Mouse (Mus musculus) embryonic facial prominence, embryonic 11.5 days (tissue): Measurements from ENCODE around the gene Ttc27. TPM values are rescaled to one million over a fixed set of nuclear protein-coding genes. Genes with fewer than 3 reads are reported as not detected.

Source experiments
- ATAC-seq: fragments of 200-750 bp; cut with Nextera tagmentation; replicated peaks from 2 replicates; pipeline ENCODE4 v1.8.0; 2017; ENCODE audit warnings: low read depth; ENCODE audit not compliant: insufficient number of reproducible peaks, low FRiP score, low TSS enrichment
- DNase-seq: peaks from one replicate; pipeline ENCODE4 v3.0.0-alpha.2; 2015; ENCODE audit warnings: low spot score
- H3K27ac ChIP-seq: fragments of 300-500 bp; sonication (generic); replicated peaks from 2 replicates; pipeline ENCODE4 v1.5.1; 2014; ENCODE audit warnings: mild to moderate bottlenecking, low read depth, low read length, control low read depth
- H3K27me3 ChIP-seq: fragments of 300-500 bp; sonication (generic); 2 replicates; pipeline ENCODE4 v1.6.1; 2014; ENCODE audit warnings: mild to moderate bottlenecking, low read length, moderate library complexity, mixed read lengths; ENCODE audit not compliant: control insufficient read depth, insufficient read depth
- H3K36me3 ChIP-seq: fragments of 300-500 bp; sonication (generic); replicated peaks from 2 replicates; pipeline ENCODE4 v1.6.1; 2014; ENCODE audit warnings: low read depth, mild to moderate bottlenecking, low read length, moderate library complexity, mixed read lengths; ENCODE audit not compliant: control insufficient read depth, insufficient read depth
- H3K4me1 ChIP-seq: fragments of 300-500 bp; sonication (generic); 2 replicates; pipeline ENCODE4 v1.6.1; 2014; ENCODE audit warnings: low read length, mixed read lengths; ENCODE audit not compliant: control insufficient read depth, insufficient read depth
- H3K4me2 ChIP-seq: fragments of 300-500 bp; sonication (generic); 2 replicates; pipeline ENCODE4 v1.6.1; 2014; ENCODE audit warnings: low read depth, mild to moderate bottlenecking, control low read depth, low read length, moderate library complexity
- H3K4me3 ChIP-seq: fragments of 300-500 bp; sonication (generic); 2 replicates; pipeline ENCODE4 v1.5.1; 2014; ENCODE audit warnings: low read depth, low read length, control low read depth
- H3K9ac ChIP-seq: fragments of 300-500 bp; sonication (generic); replicated peaks from 2 replicates; pipeline ENCODE4 v1.6.1; 2014; ENCODE audit warnings: mild to moderate bottlenecking, control low read depth, low read length
- H3K9me3 ChIP-seq: fragments of 300-500 bp; sonication (generic); replicated peaks from 2 replicates; pipeline ENCODE4 v1.6.1; 2016; ENCODE audit warnings: mild to moderate bottlenecking, low read length, inconsistent platforms, mixed read lengths; ENCODE audit not compliant: control insufficient read depth
- WGBS: fragments of 180-500 bp; shearing (Covaris S2); extraction: QIAGEN DNeasy Blood & Tissue Kit; methylation state at CpG from one replicate; pipeline ENCODE4 v1.1.7; 2014; 5-methylcytosine and 5-hydroxymethylcytosine counted together
- polyA plus RNA-seq: library from polyadenylated mRNA; unstranded; fragments of >200 nt; fragmentation: Nextera tagmentation; extraction: Ambion mirVana; gene quantifications from 2 replicates; pipeline ENCODE4 v1.2.1, GENCODE M21; 2014

The Ttc27 gene
- polyA plus RNA-seq, 1 experiment from 2014 or later: 35.4 TPM

DNA sequence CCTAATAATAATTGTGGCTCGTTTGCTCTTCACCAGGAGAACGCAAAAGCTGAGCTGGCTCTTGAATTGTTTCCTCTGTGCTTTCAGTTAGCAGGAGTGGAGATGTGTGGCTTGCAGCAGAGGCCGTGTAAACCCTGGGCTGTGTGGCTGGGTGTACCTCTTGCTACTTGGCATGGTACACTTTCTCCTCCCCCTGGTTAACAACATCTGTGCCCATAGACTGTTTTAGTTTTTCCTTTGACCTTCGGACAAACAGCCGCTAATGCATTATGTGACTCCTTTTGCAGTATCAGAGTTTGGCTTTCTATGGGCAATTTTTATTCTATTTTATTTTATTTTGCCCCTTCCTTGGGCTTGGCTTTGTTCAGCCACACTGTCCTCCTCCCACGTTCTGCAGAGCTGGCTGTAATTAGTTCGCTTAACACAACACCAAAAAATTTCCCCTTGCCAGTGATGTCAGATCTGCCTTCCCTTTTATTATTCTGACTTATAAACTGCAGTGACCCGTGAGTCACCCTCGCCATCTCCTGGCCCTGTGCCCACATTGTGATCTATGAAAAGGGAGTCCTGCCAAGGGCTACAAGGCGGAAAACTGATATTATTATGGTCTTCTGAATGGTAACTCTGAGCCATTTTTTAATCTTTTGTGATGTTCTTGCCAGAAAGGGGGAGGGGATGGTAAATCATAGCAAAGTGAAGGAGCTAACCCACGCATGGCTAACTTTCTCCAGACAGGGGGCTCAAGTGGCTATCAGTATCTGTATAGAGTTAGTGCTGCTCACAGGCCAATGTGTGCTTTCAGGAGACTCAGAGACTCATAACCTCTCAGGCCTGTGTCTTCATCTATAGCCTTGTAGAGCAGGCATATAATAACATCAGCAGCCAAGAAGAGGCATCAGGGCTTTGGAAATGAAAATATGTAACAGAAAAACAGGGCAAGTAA lies 149.3 kb downstream of the Ttc27 start:
- Histone ChIP-seq H3K27me3 (no peaks in the 10 kb centered on the region), H3K4me2 (no peak overlapping the region), H3K27ac (peak overlapping the region; percentile 17; the same call in 1 of the 2 replicates), H3K9me3 (no peaks in the 10 kb centered on the region), H3K9ac (no peak overlapping the region), H3K36me3 (no peaks in the 10 kb centered on the region), H3K4me3 (no peak overlapping the region), H3K4me1 (peaks cover 9% of the 10 kb centered on the region)
- ATAC-seq: peak; percentile 46; the same call in 1 of the 2 replicates
- DNase-seq: peak; percentile 35
- 53% methylated on average over 11 of the region's 11 CpGs for WGBS

DNA sequence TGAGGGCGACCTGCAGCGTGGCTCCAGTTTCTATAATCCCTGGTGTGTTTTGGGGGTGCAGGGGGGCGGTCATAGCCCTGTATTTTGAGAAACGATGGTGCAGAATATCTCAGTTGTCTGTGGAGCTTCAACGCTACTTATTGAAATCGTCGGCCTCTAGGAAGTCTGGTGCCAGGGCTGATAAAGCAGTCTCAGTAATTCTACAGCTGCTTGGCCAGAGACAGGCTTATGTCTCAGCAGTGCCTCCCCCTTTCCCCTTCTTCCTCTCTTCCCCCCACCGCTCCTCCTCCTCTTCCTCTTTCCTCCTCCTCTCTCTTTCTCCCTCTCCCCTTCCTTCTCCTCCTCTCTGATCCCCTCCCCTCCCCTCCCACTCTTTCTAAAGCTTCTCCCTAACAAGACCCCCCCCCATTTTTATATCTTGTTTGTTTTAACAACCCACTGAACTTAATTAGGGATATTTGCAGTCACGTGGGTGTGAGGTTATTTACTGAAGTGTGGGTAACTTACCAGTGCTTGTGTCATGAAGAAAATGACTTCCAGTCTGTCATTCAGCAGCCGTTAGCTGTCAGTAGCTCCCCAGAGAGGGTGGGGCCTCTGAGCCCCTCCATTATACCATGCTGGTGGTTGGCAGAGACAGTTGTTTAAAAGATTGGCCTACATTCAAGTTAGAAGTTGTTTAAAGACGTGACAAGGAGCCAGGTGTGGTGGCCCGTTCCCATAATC lies 150.8 kb downstream of the Ttc27 start:
- WGBS: 77% methylated on average over 12 of the region's 12 CpGs
- H3K27ac ChIP-seq: no peak overlapping the region
- no peak overlapping the region for H3K4me2 ChIP-seq
- H3K9me3 ChIP-seq: no peaks in the 10 kb centered on the region
- ATAC-seq (no peak), DNase-seq (no peak)
- peaks cover 9% of the 10 kb centered on the region for H3K4me1 ChIP-seq
- H3K4me3 ChIP-seq: no peak overlapping the region
- H3K9ac ChIP-seq: no peak overlapping the region
- H3K36me3 ChIP-seq: no peaks in the 10 kb centered on the region
- H3K27me3 ChIP-seq: no peaks in the 10 kb centered on the region

DNA sequence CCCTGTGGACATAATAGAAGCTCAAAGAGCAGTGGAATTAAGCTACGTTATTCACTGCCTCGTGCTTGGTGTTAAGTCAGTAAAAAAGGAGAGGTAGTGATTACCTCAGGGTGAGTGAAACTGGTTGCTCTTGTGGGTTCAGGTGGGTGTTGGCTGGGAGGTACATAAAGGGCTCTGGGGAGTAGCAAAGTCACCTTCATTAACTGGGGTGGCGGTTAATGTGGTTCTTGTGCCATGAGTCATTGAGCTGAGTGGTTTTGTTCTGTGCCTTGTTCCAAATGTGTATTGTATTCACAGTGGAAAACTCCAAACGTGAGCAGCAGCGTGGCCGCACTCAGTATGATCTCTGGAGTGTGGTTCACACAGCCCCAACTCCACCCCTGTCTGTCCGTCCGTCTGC lies 152.0 kb downstream of the Ttc27 start:
- Histone ChIP-seq H3K4me2 (no peak overlapping the region), H3K9me3 (no peaks in the 10 kb centered on the region), H3K4me3 (no peak overlapping the region), H3K36me3 (no peaks in the 10 kb centered on the region), H3K9ac (no peak overlapping the region), H3K27ac (no peak overlapping the region), H3K4me1 (peaks cover 9% of the 10 kb centered on the region), H3K27me3 (no peaks in the 10 kb centered on the region)
- DNase-seq: no peak
- whole genome bisulfite sequencing: 70% methylated on average over 8 of the region's 8 CpGs
- ATAC-seq: no peak

DNA sequence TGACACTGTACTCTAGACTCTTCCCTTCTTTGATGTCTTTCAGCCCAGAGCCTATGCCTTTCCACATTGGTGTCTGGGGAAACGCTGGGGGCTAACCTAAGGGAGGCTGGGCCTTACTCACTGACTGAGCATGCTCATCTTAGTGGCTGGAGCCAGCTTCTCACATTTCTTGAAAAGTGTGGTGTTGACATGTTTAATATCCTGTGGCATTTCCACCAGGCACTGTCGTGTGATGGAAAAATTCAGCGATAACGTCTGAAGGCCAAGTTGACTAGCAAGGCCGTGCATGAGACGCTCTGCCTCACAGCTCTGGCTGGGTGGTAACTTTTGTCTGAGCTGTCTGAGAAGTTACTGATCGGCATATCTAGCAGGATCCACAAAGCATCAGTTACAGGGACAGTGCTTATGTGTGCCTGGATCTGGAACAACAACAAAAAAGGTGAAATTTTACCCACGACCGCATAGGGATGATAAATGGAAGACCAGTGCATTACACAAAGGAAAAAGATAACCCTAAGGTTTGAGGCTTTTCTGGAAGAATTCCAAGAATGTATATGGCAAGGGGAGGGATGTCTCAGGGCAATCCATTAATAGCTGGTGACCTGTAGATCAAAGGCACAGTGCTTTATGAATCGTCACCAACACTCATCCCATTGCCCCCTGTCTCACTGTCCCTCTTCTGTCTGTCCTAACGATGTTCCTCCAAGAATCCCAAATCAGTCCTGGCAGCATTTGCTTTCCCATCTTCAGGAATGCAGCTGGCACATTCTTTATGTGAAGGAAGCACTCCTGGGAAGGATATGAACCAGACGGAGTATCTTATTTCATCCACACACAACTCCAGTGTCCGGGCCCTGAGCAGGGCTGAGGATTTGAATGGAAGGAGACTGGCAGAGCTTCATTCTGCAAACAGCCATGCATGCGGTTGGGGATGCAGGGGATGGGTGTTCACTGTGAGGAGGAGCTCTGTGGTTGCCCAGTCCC lies 152.9 kb downstream of the Ttc27 start:
- H3K27me3 ChIP-seq: no peaks in the 10 kb centered on the region
- H3K27ac ChIP-seq: peak overlapping the region; percentile 14; the same call in 1 of the 2 replicates
- WGBS: 42% methylated on average over 14 of the region's 14 CpGs
- no peak overlapping the region for H3K4me2 ChIP-seq
- DNase-seq (peak; percentile 53), ATAC-seq (no peak)
- H3K4me1 ChIP-seq: peaks cover 9% of the 10 kb centered on the region
- H3K36me3 ChIP-seq: no peaks in the 10 kb centered on the region
- no peaks in the 10 kb centered on the region for H3K9me3 ChIP-seq
- H3K4me3 ChIP-seq: no peak overlapping the region
- no peak overlapping the region for H3K9ac ChIP-seq

DNA sequence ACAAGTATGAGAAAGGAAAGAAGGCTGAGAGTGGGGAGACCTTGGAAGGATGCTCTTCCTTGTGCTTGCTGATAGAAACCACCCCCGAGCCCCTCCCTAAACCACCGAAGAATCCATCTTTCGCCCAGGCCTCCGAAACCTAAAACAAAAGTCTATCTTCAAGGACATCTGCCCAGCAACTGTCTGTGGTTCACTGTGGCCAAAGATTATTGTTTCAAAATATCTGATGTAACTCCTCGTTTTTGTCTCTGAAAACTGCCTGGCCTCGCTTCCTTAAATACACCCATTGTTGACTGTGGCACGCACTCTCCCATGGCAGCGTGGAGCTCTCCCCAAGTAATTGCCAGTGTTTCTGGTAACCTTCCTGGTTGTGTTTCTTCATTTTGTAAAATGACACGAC lies 155.0 kb downstream of the Ttc27 start:
- H3K27me3 ChIP-seq: no peaks in the 10 kb centered on the region
- no peak overlapping the region for H3K9ac ChIP-seq
- H3K27ac ChIP-seq: no peak overlapping the region
- DNase-seq (no peak), ATAC-seq (no peak)
- WGBS: 78% methylated on average over 9 of the region's 9 CpGs
- no peaks in the 10 kb centered on the region for H3K9me3 ChIP-seq
- H3K4me1 ChIP-seq: peaks cover 6% of the 10 kb centered on the region
- H3K4me3 ChIP-seq: no peak overlapping the region
- no peaks in the 10 kb centered on the region for H3K36me3 ChIP-seq
- no peak overlapping the region for H3K4me2 ChIP-seq

DNA sequence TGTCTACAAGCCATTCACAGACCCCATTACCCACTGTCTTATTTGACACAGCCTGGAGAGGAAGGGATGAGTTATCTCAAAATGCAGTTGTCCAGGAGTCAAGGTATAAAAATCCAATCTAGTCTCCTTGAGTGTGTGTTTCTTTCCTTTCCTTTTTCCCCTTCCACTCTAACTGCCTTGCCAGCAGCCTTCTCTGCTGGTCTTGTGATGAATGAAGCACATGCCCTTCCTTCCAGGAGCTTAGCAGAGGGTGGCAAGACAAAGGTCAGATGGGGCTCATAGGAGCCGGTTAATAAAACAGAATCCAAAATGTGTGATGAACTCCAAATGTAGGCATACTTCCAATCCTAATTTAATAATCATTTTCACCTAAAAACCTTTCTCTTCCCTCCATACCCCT lies 156.2 kb downstream of the Ttc27 start:
- WGBS: 82% methylated on average over 1 of the region's 1 CpGs
- no peaks in the 10 kb centered on the region for H3K9me3 ChIP-seq
- H3K4me1 ChIP-seq: peaks cover 4% of the 10 kb centered on the region; the same call in 1 of the 2 replicates
- H3K27ac ChIP-seq: no peak overlapping the region
- no peaks in the 10 kb centered on the region for H3K27me3 ChIP-seq
- no peaks in the 10 kb centered on the region for H3K36me3 ChIP-seq
- no peak overlapping the region for H3K4me2 ChIP-seq
- DNase-seq (no peak), ATAC-seq (no peak)
- H3K9ac ChIP-seq: no peak overlapping the region
- no peak overlapping the region for H3K4me3 ChIP-seq

DNA sequence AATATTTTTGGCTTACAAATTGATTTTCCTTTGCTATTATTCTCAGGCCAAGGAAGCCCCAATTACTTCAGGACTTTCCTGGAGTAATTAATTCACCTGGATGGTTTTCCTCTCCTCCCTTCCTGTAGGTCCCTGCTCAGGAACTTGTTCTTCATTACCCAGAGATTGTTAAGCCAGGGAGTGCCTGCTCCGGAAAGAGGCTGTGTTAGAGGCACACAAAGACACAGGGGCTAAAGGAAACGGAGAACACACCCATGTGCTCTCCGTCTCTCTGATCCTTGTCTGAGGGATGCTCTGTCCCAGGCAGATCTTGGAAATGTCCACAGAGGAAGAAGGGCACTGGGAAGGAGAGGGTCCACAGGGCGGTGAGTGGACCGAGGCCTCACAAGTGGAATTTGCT lies 158.2 kb downstream of the Ttc27 start:
- H3K4me1 ChIP-seq: peaks cover 3% of the 10 kb centered on the region; the same call in 1 of the 2 replicates
- DNase-seq: no peak

More for the DNA sequence above, 158.2 kb downstream of the Ttc27 start:
- no peak overlapping the region for H3K9ac ChIP-seq
- no peak overlapping the region for H3K4me3 ChIP-seq
- no peak overlapping the region for H3K27ac ChIP-seq
- H3K9me3 ChIP-seq: no peaks in the 10 kb centered on the region
- H3K36me3 ChIP-seq: no peaks in the 10 kb centered on the region
- H3K27me3 ChIP-seq: no peaks in the 10 kb centered on the region
- H3K4me2 ChIP-seq: no peak overlapping the region
- whole genome bisulfite sequencing: 95% methylated on average over 5 of the region's 5 CpGs
- no peak for ATAC-seq
